Mouse (Mus musculus): ENCODE results near the gene Sox13.

Sox13 gene

GRCm38 (mm10) chr1:133408880-133409516 lies 15.2 kb downstream of the Sox13 start:
- in situ Hi-C loops (cut with MboI; ENCODE audit: low pct_unique_long_range_greater_than_20kb in 1 of 2, low sequenced_read_pairs in 2 of 2, unreplicated experiment in 1 of 2): no loop called here

- in situ Hi-C loops (cut with MboI; ENCODE audit: low pct_unique_long_range_greater_than_20kb in 1 of 2, low sequenced_read_pairs in 2 of 2, unreplicated experiment in 1 of 2): no loop called here
These were observed 15.9 kb downstream of the Sox13 start for GRCm38 (mm10) chr1:133408321-133408720.

GRCm38 (mm10) chr1:133407436-133407835 lies 16.7 kb downstream of the Sox13 start:
- in situ Hi-C loops (cut with MboI; ENCODE audit: low pct_unique_long_range_greater_than_20kb in 1 of 2, low sequenced_read_pairs in 2 of 2, unreplicated experiment in 1 of 2): no loop called here

DNA sequence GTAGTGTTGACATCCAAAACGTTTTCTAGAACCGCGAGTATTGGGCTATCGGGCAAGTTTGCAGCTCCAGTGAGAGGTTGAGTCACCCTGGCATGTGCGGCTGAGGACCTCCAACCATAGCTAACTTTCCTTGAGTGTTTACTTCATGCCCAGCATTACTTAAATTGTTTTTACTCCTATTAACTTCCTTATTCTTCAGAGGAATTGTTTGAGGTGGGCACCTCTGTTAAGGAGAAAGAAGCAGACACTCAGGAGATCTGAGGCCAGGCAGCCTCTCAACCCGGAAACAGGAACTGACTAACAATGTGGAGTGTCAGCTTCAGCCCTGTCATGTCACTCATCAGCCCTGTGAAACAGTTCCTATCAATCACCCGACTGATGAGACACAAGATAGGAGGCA lies 17.6 kb downstream of the Sox13 start:
- in situ Hi-C loops (cut with MboI; ENCODE audit: low pct_unique_long_range_greater_than_20kb in 1 of 2, low sequenced_read_pairs in 2 of 2, unreplicated experiment in 1 of 2): no loop called here

- in situ Hi-C loops (cut with MboI; ENCODE audit: low pct_unique_long_range_greater_than_20kb in 1 of 2, low sequenced_read_pairs in 2 of 2, unreplicated experiment in 1 of 2): no loop called here
These were observed 20.2 kb downstream of the Sox13 start for GRCm38 (mm10) chr1:133404005-133404404.

DNA sequence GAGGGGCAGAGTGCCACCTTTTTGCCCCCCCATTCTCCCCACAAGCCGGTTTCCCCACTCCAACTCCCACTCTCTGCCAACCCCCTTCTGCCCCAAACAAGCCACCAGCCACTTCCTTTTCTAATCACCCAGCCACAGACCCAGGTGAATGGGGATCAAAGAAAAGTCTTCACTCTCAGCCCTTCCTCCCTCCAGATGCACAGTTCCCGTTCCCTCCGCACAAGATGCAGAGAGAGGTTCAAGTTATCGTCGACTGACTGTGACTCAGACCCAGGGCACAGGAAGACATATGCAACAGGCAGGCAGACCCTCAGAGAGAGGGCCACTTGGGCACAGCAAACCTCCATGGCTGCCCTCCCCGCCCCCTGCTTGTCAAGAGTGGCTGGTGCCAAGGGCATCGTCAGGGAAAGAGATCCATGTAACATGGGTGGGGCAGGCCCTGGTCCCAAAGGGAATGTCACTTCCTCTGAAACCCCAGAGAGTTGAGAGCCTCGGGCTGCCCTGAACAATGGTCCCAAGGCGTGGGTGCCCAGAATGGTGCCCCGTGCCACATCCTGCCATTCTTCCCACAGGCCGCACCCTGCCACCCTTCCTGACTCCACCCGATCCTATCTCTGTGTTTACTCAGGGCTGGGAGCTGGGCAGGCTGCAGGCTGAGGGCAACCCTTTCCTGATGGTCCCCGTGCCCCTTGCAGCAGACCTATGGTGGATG lies 24.0 kb downstream of the Sox13 start:
- in situ Hi-C loops (cut with MboI; ENCODE audit: low pct_unique_long_range_greater_than_20kb in 1 of 2, low sequenced_read_pairs in 2 of 2, unreplicated experiment in 1 of 2): no loop called here

DNA sequence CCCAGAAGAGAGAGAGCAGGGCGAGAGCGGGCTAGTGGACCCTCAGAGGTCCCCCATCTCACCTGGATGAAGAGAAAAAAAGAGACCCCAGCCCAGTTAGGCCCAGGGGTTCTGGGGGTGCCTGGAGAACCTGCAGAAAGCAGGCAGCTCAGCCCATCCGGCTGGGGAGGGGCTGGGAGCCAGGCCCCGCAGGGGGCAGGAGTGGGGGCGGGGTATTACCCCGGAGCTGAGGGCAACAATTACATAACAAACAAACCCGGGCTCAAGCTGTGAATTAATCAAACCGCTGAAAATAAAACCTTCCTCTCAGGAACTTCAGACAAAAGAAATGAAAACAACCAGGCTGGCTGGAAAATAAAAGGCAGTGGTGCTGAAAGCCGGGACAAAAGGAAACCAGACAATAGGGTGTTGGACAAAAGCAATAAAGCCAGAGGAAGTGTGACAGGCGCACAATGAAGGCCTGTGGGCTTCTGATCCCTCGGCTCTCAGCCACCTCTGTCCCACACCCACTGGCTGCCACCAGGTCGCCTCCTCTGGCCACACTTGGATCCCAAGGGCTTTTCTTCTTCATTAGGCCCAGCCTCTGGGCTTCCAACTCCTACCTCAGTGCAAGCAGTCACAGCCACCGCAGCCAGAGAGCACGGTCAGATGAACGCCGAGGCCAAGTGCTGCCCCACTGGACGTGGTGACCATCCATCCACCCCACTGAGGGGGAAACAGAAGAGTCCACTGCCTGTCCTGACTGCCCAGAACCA lies 26.5 kb downstream of the Sox13 start:
- in situ Hi-C loops (cut with MboI; ENCODE audit: low pct_unique_long_range_greater_than_20kb in 1 of 2, low sequenced_read_pairs in 2 of 2, unreplicated experiment in 1 of 2): no loop called here

GRCm38 (mm10) chr1:133397094-133397482 lies 27.1 kb downstream of the Sox13 start:
- in situ Hi-C loops (cut with MboI; ENCODE audit: low pct_unique_long_range_greater_than_20kb in 1 of 2, low sequenced_read_pairs in 2 of 2, unreplicated experiment in 1 of 2): no loop called here

GRCm38 (mm10) chr1:133396693-133397092 lies 27.5 kb downstream of the Sox13 start:
- in situ Hi-C loops (cut with MboI; ENCODE audit: low pct_unique_long_range_greater_than_20kb in 1 of 2, low sequenced_read_pairs in 2 of 2, unreplicated experiment in 1 of 2): no loop called here

- in situ Hi-C loops (cut with MboI; ENCODE audit: low pct_unique_long_range_greater_than_20kb in 1 of 2, low sequenced_read_pairs in 2 of 2, unreplicated experiment in 1 of 2): no loop called here
These were observed 29.5 kb downstream of the Sox13 start for GRCm38 (mm10) chr1:133394702-133395101.

GRCm38 (mm10) chr1:133387539-133388268 lies 36.5 kb downstream of the Sox13 start:
- in situ Hi-C loops (cut with MboI; ENCODE audit: low pct_unique_long_range_greater_than_20kb in 1 of 2, low sequenced_read_pairs in 2 of 2, unreplicated experiment in 1 of 2): loop anchor here in 1 of 2 experiments (10.0 kb wide), 1 partner anchor 217 kb away; no protein-coding TSS in a partner anchor

GRCm38 (mm10) chr1:133386209-133386608 lies 38.0 kb downstream of the Sox13 start:
- in situ Hi-C loops (cut with MboI; ENCODE audit: low pct_unique_long_range_greater_than_20kb in 1 of 2, low sequenced_read_pairs in 2 of 2, unreplicated experiment in 1 of 2): loop anchor here in 1 of 2 experiments (10.0 kb wide), 1 partner anchor 219 kb away; no protein-coding TSS in a partner anchor

DNA sequence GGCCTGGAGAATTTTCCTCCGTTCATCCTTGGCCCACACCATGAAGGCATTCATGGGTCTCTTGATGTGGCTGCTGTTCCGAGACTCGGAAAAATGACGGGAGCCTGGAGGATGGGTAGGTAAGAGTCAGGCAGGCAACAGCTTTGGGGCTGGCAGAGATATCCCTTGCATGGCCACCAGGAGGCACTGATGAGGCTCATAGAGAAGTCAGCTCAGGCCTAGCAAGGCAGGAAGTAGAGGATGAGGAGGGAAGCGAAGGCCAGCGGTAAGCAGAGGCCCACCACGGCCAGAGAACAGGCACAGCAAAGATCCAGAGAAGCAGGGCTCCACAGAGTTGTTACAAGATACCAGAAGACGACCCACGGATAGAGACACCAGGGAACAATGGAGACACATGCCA lies 38.7 kb downstream of the Sox13 start:
- in situ Hi-C loops (cut with MboI; ENCODE audit: low pct_unique_long_range_greater_than_20kb in 1 of 2, low sequenced_read_pairs in 2 of 2, unreplicated experiment in 1 of 2): loop anchor here in 1 of 2 experiments (10.0 kb wide), 1 partner anchor 219 kb away; no protein-coding TSS in a partner anchor

- in situ Hi-C loops (cut with MboI; ENCODE audit: low pct_unique_long_range_greater_than_20kb in 1 of 2, low sequenced_read_pairs in 2 of 2, unreplicated experiment in 1 of 2): loop anchor here (5.0 to 10.0 kb wide), 2 partner anchors 219 to 222 kb away; no protein-coding TSS in a partner anchor
These were observed 40.9 kb downstream of the Sox13 start for GRCm38 (mm10) chr1:133383157-133383783.

- in situ Hi-C loops (cut with MboI; ENCODE audit: low pct_unique_long_range_greater_than_20kb in 1 of 2, low sequenced_read_pairs in 2 of 2, unreplicated experiment in 1 of 2): loop anchor here (5.0 to 10.0 kb wide), 2 partner anchors 220 to 222 kb away; no protein-coding TSS in a partner anchor
These were observed 41.5 kb downstream of the Sox13 start for GRCm38 (mm10) chr1:133382552-133383155.

DNA sequence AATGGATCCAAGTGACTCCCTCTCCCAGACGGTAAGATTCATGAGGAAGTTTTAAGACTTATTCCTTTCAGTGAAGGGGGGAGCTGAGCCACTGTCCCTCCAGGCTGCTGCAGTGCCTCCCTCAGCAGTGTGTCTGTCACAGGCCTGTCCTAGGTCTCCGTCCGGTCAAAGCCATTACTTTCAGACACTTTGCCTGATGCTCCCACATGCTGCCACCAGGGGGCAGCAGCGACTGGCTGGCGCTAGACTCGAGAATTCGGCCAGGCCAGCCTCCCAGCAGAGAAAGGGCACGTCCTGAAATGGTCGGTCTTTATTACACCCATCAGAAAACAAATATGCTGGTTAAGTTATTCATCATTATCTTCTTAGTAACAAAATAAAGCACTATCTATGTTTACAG lies 42.2 kb downstream of the Sox13 start:
- in situ Hi-C loops (cut with MboI; ENCODE audit: low pct_unique_long_range_greater_than_20kb in 1 of 2, low sequenced_read_pairs in 2 of 2, unreplicated experiment in 1 of 2): loop anchor here (5.0 to 10.0 kb wide), 2 partner anchors 220 to 223 kb away; no protein-coding TSS in a partner anchor

GRCm38 (mm10) chr1:133380347-133381065 lies 43.7 kb downstream of the Sox13 start:
- in situ Hi-C loops (cut with MboI; ENCODE audit: low pct_unique_long_range_greater_than_20kb in 1 of 2, low sequenced_read_pairs in 2 of 2, unreplicated experiment in 1 of 2): loop anchor here (5.0 to 10.0 kb wide), 2 partner anchors 222 to 224 kb away; no protein-coding TSS in a partner anchor

Data from mouse embryonic stem cell (cell line).